Comparison of ENCODE assay signal across 17 mouse cellular contexts in genomic region chr8:11810426-11810825, GRCm38 (mm10). TPM values are rescaled to one million over a fixed set of nuclear protein-coding genes. Genes with fewer than 3 reads are reported as not detected.
"Had no signal": no experiment of that assay in that cellular context is flagged by ENCODE, and none has a peak within 500 bp of the region (broad histone marks: within the 10 kb centered on the region; RNA-seq: fewer than 3 reads in every experiment).

No protein-coding gene starts in this region.

- H3K27ac ChIP-seq: left cerebral cortex, adult 2 months; liver, embryonic 13.5 days; lung, embryonic 15.5 days; macrophage had no signal

- H3K9me3 ChIP-seq: liver, embryonic 13.5 days; lung, embryonic 15.5 days; megakaryocyte, embryonic 14.5 days had no signal

- DNase-seq: kidney, postnatal 14 days; liver; liver, embryonic 13.5 days; liver, postnatal 0 days; lung, postnatal 14 days; right cerebral cortex, postnatal 14 days; thymus, postnatal 14 days had no signal

- H3K4me1 ChIP-seq: lung, embryonic 15.5 days had no signal

- H3K9ac ChIP-seq: liver, embryonic 13.5 days; liver, postnatal 0 days; lung, embryonic 15.5 days had no signal

- H3K4me3 ChIP-seq: left cerebral cortex, adult 2 months; liver, embryonic 13.5 days; lung, embryonic 15.5 days; megakaryocyte, embryonic 14.5 days had no signal

- H3K27me3 ChIP-seq: liver, embryonic 13.5 days; lung, embryonic 15.5 days; megakaryocyte, embryonic 14.5 days had no signal

- H3K4me2 ChIP-seq: liver, embryonic 13.5 days; lung, embryonic 15.5 days; midbrain, embryonic 11.5 days had no signal

- ATAC-seq: liver, postnatal 0 days had no signal

RNA-seq across cellular contexts. Expression of gene Tex29, which starts 29.8 kb away (rescaled TPM):
- polyA plus RNA-seq: kidney, embryonic 14.5 days; limb, embryonic 11.5 days; liver, embryonic 13.5 days; liver, postnatal 0 days; lung, embryonic 15.5 days; macrophage; midbrain, embryonic 11.5 days; midbrain, postnatal 0 days; spleen, adult 2 months; stomach, embryonic 16.5 days had no signal
